31 mouse cellular contexts compared by ENCODE assay signal in genomic region chr15:95436261-95436660, GRCm38 (mm10).
"Had no signal": no experiment of that assay in that cellular context is flagged by ENCODE, and none has a peak within 500 bp of the region (broad histone marks: within the 10 kb centered on the region; RNA-seq: fewer than 3 reads in every experiment).

No protein-coding gene starts in this region.

- H3K27me3 ChIP-seq: limb, embryonic 12.5 days; limb, embryonic 13.5 days; limb, embryonic 15.5 days; liver, embryonic 12.5 days; liver, embryonic 13.5 days; liver, embryonic 15.5 days; lung, embryonic 15.5 days; megakaryocyte, embryonic 14.5 days; midbrain, embryonic 12.5 days; midbrain, embryonic 13.5 days; midbrain, embryonic 15.5 days; neural tube, embryonic 12.5 days had no signal

- H3K27ac ChIP-seq: left cerebral cortex, adult 2 months; limb, embryonic 10.5 days; limb, embryonic 12.5 days; limb, embryonic 13.5 days; limb, embryonic 15.5 days; liver, embryonic 12.5 days; liver, embryonic 13.5 days; liver, embryonic 14.5 days; liver, embryonic 15.5 days; lung, embryonic 15.5 days; macrophage; midbrain, embryonic 10.5 days; midbrain, embryonic 12.5 days; midbrain, embryonic 13.5 days; midbrain, embryonic 15.5 days; neural tube, embryonic 12.5 days had no signal

- H3K4me2 ChIP-seq: limb, embryonic 12.5 days; limb, embryonic 13.5 days; limb, embryonic 15.5 days; liver, embryonic 11.5 days; liver, embryonic 12.5 days; liver, embryonic 13.5 days; liver, embryonic 15.5 days; lung, embryonic 14.5 days; lung, embryonic 15.5 days; midbrain, embryonic 12.5 days; midbrain, embryonic 13.5 days; midbrain, embryonic 15.5 days; neural tube, embryonic 12.5 days had no signal

- ATAC-seq: liver, embryonic 12.5 days; liver, postnatal 0 days; lung, postnatal 0 days; midbrain, embryonic 13.5 days; midbrain, embryonic 15.5 days had no signal

- DNase-seq: left cerebral cortex, postnatal 4 days; liver; liver, embryonic 13.5 days; liver, postnatal 0 days; lung, adult 18-20 months; lung, adult 2 months; lung, embryonic 14.5 days; lung, postnatal 10 days; lung, postnatal 14 days; lung, postnatal 36 days; lung, postnatal 4 days; midbrain, embryonic 14.5 days had no signal

- H3K9me3 ChIP-seq: limb, embryonic 10.5 days; limb, embryonic 12.5 days; limb, embryonic 13.5 days; limb, embryonic 15.5 days; liver, embryonic 12.5 days; liver, embryonic 13.5 days; liver, embryonic 15.5 days; lung, embryonic 15.5 days; midbrain, embryonic 10.5 days; midbrain, embryonic 12.5 days; midbrain, embryonic 13.5 days; midbrain, embryonic 15.5 days; neural tube, embryonic 12.5 days had no signal

- H3K36me3 ChIP-seq: limb, embryonic 10.5 days; limb, embryonic 12.5 days; limb, embryonic 13.5 days; limb, embryonic 15.5 days; liver, embryonic 12.5 days; liver, embryonic 13.5 days; liver, embryonic 15.5 days; lung, embryonic 15.5 days; midbrain, embryonic 12.5 days; midbrain, embryonic 13.5 days; midbrain, embryonic 15.5 days; neural tube, embryonic 12.5 days had no signal

- H3K4me1 ChIP-seq: limb, embryonic 12.5 days; limb, embryonic 13.5 days; limb, embryonic 15.5 days; liver, embryonic 12.5 days; liver, embryonic 13.5 days; liver, embryonic 15.5 days; lung, embryonic 15.5 days; megakaryocyte, embryonic 14.5 days; midbrain, embryonic 10.5 days had no signal

- H3K9ac ChIP-seq: limb, embryonic 12.5 days; limb, embryonic 13.5 days; limb, embryonic 15.5 days; liver, embryonic 12.5 days; liver, embryonic 13.5 days; liver, embryonic 14.5 days; liver, embryonic 15.5 days; liver, postnatal 0 days; lung, embryonic 14.5 days; lung, embryonic 15.5 days; midbrain, embryonic 12.5 days; midbrain, embryonic 13.5 days; midbrain, embryonic 15.5 days; neural tube, embryonic 12.5 days had no signal

- H3K4me3 ChIP-seq: left cerebral cortex, adult 2 months; limb, embryonic 10.5 days; limb, embryonic 12.5 days; limb, embryonic 13.5 days; limb, embryonic 15.5 days; liver, embryonic 12.5 days; liver, embryonic 13.5 days; liver, embryonic 15.5 days; lung, embryonic 15.5 days; megakaryocyte, embryonic 14.5 days; midbrain, embryonic 10.5 days; midbrain, embryonic 12.5 days; midbrain, embryonic 13.5 days; midbrain, embryonic 15.5 days; myocyte; neural tube, embryonic 12.5 days had no signal
